Mouse (Mus musculus) right cerebral cortex, postnatal 25 days (tissue): ENCODE results near the gene H2-M10.5.
"Not testable (repeated sequence)": the region's sequence is repeated elsewhere in the genome, so short reads cannot be mapped to it uniquely, and the experiment has no call there.

Source experiments
- DNase-seq: peaks from one replicate; pipeline ENCODE4 v3.0.0; 2022

The H2-M10.5 gene

GRCm38 (mm10) chr17:36772610-36773009, at the start of gene H2-M10.5:
TSS of gene H2-M10.5 (plus strand) at chr17:36772910.
- not testable (repeated sequence) for DNase-seq

- DNase-seq: no peak
Observed at GRCm38 (mm10) chr17:36726046-36726445, 46.7 kb upstream of the H2-M10.5 start.

GRCm38 (mm10) chr17:36763816-36764215, 8.9 kb upstream of the H2-M10.5 start:
- no peak for DNase-seq

GRCm38 (mm10) chr17:36764244-36764643, 8.5 kb upstream of the H2-M10.5 start:
- peak; percentile 14 for DNase-seq

GRCm38 (mm10) chr17:36765403-36765802, 7.3 kb upstream of the H2-M10.5 start:
- not testable (repeated sequence) for DNase-seq

DNA sequence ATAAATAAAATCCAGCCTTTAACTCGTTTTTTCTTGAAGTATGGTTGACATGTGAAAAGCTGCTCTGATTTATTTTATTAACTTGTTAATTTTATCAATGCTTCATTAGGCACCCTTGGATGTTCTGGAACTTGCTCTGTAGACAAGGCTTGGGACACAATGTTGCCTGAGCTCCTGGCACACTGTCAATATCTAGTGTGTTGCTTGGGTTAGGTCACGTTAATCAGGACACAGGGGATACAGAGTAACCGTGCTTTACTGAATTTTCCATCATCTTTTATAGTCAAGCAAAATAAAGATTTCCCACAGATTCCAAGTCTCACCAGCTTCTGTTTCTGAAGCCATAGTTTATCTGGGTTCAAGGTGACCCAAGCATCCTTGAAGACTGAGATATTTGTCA, 8.8 kb downstream of the H2-M10.5 start:
- DNase-seq: no peak

DNA sequence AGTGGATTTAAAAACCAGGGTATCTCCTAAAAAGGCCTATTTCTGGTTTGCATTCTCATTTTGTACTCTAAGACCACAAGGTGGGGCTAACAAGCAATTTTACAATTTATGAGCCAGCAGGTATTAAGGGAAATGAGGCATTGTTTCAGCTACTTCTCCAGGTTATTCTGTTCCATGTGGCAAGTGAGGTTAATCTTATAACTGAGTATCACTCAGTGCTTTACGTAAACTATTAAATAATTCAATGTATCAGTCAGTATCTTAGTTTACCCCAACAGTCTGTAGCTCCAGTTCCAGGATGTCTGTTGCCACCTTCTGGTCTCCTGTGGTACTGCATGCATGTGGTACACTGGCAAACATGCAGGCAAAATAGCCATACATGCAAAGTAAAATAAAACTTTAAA, 13.8 kb downstream of the H2-M10.5 start:
- DNase-seq: not testable (repeated sequence)

- DNase-seq: no peak
Observed at GRCm38 (mm10) chr17:36788351-36788750, 15.6 kb downstream of the H2-M10.5 start.

DNA sequence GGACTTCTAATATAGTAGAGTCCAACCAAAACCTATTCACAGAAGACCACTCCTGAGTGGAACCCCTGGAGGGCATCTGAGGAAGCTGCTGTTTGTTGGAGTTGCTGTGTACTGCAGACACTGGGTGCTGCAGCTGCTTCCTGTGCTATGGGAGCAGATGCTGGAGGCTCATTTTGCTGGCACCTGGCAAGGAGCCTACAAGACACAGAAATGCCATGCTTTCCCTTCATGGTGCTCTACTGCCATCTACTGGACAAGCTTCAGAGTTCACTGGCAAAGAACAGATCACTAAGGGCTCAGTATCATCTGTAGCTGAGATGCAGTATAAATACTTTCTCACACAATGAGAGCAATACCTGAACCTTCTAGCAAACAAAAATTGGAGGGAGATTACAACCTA, 16.1 kb downstream of the H2-M10.5 start:
- peak; percentile 70 for DNase-seq

- DNase-seq: no peak
Observed at GRCm38 (mm10) chr17:36799493-36799892, 26.8 kb downstream of the H2-M10.5 start.

DNA sequence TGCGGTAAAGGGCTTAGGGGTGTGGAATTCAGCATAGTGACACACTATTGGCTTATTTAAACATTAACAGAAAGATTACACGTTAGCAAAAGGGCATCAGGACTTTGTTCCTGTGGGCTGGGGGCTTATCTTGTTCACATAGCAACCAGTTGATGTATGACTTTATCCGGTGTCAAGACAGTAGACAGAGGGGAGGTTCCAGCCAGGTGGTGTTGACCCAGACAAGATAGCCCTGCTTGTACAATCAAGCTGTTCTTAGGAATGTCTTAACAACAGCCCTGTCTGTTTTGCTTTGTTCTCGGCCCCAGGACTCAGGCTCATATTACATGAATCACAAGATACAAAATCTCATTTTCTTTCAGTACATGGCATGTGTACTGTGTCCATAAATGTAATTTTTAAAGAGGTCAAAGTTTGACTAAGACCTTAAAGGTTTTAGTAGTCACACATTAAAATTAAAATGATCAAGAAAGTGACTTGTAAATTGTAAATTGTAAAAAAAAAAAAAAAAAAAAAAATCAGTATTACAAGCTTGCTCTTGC, 27.3 kb downstream of the H2-M10.5 start:
- DNase-seq: not testable (repeated sequence)

- DNase-seq: no peak
Observed at GRCm38 (mm10) chr17:36811871-36812270, 39.2 kb downstream of the H2-M10.5 start, which contains the start of gene H2-M10.6. TSS of gene H2-M10.6 (plus strand) at chr17:36812171.

GRCm38 (mm10) chr17:36824005-36824404, 51.3 kb downstream of the H2-M10.5 start:
- peak; percentile 23 for DNase-seq

- no peak for DNase-seq
Observed at GRCm38 (mm10) chr17:36825525-36825924, 52.8 kb downstream of the H2-M10.5 start.
